Mouse (Mus musculus): Measurements from ENCODE around the gene Slc5a2. TPM values are rescaled to one million over a fixed set of nuclear protein-coding genes. Genes with fewer than 3 reads are reported as not detected.

The Slc5a2 gene
- total RNA-seq (2021), result not detected

DNA sequence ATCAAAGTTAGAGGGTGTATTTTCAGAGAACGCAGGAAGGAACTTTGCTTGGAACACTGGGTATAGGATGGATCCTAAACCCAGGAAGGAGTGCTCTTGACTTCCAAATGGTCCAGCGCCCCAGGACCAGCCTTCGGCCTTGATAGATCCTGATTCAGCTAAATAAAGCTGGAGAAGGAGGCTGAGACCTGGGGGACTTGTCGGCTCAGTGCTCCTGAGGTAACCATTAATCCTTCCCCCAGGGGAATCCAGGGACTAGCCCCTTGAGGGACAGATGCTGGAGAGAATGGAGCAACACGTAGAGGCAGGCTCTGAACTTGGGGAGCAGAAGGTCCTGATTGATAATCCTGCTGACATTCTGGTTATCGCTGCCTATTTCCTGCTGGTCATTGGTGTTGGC, at the start of gene Slc5a2:
TSS of gene Slc5a2 (plus strand) at position 247 of the 400 bp plus-strand sequence.
- intact Hi-C loops (cut with DNase I), result no loop called here
- no peak for DNase-seq

DNA sequence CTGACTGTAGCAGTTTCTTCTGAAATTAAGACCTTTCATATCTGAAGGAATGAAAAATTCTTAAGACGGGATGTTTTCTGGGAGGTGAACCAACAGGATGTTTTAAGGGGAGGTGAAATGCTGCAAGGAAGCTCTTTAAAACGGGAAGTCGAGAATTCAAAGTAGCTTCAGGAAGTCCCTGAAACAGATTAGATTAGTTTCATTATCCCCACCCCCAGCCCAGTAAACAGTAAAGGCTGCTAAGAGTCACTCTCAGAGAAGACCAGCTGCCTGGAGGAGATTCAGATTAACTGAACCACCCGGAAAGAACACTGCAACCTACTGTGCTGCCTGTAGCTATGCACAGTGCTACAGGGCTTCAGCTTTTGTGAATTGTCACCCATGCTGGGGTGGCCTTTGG, 45.5 kb upstream of the Slc5a2 start:
- DNase-seq, result no peak
- intact Hi-C loops (cut with DNase I), result no loop called here

DNA sequence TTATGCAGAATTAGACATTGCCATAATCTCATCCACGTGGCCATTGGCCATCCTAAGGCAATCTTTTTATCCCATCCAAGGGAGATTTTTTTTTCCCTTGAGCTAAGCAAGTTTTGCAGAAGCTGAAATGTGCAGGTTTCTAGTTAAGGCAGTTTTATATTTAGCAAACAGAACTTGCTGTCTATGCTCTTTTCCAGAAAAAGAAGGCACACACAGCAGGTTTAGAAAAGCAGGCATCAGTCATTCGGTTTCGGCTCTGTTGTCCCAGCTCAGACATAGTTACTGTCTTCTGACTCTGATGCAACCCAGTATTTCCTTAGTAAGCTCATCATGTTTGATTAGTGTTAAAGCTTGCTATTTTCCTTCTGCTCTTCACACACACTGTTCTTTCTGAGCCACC, 44.5 kb upstream of the Slc5a2 start:
- DNase-seq, result no peak
- intact Hi-C loops (cut with DNase I), result no loop called here

DNA sequence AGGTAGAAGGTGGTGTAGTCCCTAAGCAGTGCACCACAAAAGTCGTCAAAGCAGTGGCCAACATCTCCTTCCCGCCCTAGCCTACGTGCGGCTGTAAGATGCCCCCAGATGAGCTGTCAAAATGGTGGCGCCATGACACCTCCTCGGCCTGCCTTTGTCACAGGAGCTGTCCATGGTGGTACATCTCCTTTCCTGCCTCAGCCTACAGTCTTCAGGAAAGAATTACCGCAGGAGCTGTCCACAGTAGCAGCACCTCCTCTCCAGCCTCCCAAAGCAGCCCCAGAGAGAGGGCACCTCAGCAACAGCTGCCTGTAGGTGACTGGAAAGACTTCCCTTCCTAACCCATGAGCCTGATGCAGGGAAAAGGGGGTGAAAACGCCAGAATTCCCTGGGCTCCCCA, 33.7 kb upstream of the Slc5a2 start:
- intact Hi-C loops (cut with DNase I), result no loop called here
- no peak for DNase-seq

DNA sequence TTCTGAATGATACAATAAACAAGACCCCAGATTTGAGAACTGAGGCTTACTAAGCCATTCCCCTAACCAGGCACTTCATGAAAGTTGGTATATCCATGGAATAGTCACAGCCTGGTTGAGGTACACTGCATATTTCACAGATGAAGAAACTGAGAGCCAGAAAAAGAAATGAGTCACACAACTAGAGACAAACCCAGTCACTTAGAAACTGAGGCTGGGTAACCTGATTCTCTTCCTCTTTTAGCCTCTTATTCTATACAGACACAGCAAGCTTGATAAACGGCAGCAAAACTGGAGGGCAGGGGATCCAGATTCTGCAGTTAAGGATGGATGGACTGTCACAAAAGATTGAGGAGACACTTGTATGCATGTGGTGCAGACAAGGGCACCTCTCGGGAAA, 30.7 kb upstream of the Slc5a2 start:
- no peak for DNase-seq
- intact Hi-C loops (cut with DNase I), result no loop called here

DNA sequence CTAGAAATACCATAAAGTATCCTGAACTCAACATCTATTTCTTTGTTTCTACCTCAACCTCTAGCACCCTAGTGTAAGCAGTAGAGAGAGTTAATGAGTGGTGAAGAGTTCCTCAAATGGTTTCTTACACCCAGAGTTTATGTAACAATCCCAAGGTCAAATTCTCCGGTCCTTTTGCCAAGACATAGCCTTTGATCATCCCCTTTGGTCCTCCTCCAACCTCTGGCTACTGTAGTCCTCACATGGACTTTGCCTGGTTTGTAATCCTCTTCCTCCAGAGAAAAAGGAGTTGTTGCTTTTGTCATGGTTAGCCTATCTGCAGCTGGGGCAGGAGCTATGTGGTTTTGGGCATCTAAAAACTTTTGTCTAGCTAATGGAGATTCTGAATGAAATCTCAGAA, 30.0 kb upstream of the Slc5a2 start:
- DNase-seq, result no peak
- intact Hi-C loops (cut with DNase I), result no loop called here

DNA sequence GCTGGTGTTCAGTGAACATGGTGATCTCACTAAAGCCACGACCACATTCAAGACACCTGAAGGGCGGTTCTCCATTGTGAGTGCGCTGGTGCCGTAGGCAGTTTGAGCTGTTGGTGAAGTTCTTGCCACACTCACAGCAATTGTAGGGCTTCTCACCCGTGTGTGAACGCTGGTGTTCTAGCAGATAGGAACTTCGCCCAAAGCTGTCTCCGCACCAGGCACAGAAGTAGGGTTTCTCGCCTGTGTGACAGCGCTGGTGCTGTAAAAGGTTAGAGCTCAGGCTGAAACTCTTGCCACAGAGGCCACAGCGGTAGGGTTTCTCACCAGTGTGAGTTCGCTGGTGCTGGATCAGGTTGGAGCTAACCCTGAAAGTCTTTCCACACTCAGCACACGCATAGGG, 29.0 kb upstream of the Slc5a2 start:
- DNase-seq, result no peak
- intact Hi-C loops (cut with DNase I), result no loop called here

DNA sequence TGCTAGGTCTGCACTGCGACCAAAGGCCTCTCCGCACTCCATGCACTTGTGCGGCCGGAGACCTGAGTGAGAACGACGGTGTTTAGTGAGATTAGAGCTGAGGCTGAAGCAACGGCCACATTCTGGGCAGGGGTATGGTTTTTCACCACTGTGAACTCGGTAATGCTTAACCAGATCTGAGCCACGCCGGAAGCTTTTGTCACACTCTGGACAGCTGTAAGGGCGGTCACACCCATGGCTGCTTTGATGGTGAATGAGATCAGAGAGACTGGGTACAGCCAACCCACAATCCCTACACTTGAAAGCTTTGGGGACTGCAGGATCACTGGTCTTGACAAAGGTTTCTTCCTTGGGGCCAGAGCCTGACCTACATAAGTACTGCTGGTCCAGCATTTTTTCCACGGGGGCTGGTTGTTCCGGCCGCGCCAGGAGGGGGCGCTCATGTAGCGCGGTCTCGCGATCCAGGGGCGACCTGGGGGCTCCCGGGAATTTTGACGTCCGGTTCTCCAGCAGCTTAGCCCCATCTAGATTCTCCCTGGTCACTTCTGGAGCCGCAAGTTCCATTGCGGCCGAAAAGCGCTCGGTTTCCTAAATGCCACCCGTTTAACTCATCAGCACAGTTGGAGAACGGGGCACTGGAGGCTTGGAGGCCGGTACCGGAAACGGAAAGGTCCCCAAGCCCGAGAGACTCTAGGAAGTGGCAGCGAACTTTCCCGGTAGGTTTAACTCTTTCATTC, 28.4 kb upstream of the Slc5a2 start, which contains the start of gene Armc5:
TSS of gene Armc5 (plus strand) at position 487 of the 737 bp plus-strand sequence.
- peak; percentile 87 for DNase-seq
- intact Hi-C loops (cut with DNase I), result no loop called here

DNA sequence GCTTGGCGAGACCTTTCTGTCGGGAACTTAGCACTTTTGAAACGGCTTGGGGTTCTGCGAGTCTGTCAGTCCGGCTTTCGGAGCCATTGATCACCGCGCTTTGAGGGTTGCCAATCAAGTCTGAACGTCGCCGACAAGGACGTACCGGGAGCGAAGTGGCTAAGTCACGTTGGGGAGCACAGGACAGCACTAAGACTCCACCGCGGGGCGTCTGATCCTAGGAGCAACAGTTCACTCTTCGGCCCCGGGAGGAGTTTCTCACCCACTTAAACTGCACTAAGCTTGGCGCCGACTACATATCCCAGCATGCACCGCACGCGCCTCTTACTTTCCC, 27.9 kb upstream of the Slc5a2 start:
- intact Hi-C loops (cut with DNase I), result no loop called here
- no peak for DNase-seq

DNA sequence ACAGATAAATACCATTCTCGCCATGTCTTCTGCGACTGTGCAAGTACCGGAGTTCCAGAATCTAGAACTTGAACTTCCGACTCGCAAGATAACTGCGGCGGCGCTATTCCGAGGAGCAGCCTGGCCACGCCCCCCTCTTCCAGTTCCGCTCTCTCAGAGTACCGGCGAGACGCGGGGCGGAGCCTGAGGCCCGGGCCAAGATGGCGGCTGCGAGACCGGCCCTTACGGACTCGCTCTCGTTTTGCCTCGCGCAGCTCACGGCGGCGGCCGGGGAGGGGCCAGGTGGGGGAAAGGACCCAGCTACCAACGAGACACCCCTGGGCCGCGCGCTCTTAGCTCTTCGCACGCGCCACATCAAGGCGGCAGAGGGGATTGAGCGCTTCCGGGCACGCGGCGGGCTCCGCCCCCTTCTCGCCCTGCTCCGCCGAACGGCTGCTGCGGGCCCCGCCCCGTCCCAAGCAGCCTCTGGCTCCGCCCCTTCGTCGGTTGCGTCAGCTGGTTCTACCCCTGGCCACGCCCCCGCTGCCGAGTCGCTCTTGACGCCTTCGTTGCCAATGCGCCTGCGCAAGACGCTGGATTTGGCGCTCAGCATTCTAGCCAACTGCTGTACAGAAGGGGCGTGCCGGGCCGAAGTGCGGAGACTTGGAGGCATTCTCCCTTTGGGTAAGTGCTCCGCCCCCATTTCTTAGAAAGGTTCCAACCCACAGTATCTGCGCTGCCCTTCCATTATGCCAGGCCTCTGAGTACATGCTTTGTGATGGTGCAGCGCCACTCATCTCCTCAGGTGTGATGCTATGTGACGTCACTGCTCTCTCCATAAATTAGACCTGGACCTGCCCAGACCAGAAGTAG, 27.3 kb upstream of the Slc5a2 start, which contains the start of gene 9130023H24Rik:
TSS of gene 9130023H24Rik (minus strand) at position 105 of the 852 bp plus-strand sequence.
- peak; percentile 100 for DNase-seq
- intact Hi-C loops (cut with DNase I), result no loop called here

DNA sequence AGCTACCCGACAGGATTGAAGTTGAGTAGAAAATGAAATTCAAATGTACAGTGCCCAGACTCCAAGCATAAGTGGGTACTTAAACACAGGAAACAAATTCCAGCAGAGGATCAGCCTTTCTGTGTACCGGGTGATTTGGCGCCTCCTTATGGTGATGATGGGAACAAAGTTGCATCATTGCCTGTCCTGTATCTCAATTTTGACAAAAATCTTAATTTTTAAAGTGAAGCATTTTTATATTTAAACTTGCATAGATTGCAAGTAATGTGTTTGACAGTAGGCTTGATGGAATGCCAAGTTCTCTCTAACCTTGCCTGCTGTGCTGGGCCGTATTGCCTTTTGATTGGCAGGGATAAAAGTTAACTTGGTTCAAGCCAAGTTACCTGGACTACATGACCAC, 26.5 kb upstream of the Slc5a2 start:
- no peak for DNase-seq
- intact Hi-C loops (cut with DNase I), result no loop called here

DNA sequence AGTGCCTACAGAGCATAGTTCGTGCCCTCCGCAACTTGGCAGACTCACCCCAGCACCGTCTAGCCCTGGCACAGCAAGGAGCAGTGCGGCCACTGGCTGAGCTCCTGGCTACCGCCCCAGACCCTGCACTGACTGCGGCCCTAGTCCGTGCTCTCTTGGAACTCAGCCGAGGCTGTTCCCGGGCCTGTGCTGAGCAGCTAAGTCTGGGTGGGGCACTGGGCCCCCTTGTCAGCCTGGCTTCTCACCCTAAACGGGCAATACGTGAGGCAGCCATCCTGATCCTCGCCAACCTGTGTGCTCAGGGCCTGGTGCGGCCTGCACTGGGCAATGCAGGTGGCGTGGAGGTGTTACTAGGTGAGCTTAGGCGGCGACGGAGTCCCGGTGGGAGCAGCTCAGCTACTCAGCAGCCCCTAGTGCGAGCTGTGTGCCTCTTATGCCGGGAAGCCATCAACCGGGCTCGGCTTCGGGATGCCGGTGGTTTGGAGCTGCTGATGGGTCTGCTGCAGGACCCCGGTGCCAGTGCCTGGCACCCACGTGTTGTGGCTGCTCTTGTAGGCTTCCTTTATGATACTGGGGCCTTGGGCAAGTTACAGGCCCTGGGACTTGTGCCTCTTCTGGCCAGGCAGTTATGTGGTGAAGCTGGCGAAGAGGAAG, 25.2 kb upstream of the Slc5a2 start:
- peak; percentile 43 for DNase-seq
- intact Hi-C loops (cut with DNase I), result loop anchor here (10.0 kb wide), 1 partner anchor 175 kb away; the partner anchor contains the start of gene Rgs10

DNA sequence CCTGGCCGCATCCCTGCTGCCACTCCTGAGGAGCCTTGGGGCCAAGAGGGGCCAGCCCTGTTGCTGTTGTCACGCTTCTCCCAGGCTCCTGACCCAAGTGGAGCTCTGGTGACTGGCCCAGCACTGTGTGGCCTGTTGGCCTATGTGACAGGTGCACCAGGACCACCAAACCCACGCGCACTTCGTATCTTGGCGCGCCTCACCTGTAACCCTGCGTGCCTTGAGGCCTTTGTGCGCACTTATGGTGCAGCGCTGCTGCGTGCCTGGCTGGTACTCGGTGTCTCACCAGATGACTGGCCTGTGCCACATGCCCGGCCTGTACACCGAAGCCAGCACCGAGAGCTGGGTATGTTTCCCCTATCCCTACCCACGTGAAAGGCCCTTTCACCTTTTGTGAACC, 23.1 kb upstream of the Slc5a2 start:
- DNase-seq, result no peak
- intact Hi-C loops (cut with DNase I), result loop anchor here (10.0 kb wide), 1 partner anchor 172 kb away; the partner anchor contains the start of gene Rgs10

DNA sequence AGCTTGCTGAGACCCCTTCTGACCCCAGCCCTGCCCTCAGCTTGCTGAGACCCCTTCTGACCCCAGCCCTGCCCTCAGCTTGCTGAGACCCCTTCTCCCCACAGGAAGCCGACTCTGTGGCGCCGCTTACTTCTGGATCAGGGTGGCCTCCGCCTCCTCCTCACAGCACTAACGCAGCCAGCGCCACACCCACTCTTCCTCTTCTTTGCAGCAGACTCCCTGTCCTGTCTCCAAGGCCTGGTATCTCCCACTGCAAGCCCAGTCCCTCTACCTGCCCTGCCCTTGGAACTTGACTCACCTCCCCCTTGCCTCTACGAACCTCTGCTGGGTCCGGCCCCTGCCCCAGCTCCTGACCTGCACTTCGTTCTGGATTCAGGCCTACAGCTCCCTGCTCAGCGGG, 21.5 kb upstream of the Slc5a2 start:
- intact Hi-C loops (cut with DNase I), result loop anchor here (10.0 kb wide), 1 partner anchor 171 kb away; the partner anchor contains the start of gene Rgs10
- no peak for DNase-seq

DNA sequence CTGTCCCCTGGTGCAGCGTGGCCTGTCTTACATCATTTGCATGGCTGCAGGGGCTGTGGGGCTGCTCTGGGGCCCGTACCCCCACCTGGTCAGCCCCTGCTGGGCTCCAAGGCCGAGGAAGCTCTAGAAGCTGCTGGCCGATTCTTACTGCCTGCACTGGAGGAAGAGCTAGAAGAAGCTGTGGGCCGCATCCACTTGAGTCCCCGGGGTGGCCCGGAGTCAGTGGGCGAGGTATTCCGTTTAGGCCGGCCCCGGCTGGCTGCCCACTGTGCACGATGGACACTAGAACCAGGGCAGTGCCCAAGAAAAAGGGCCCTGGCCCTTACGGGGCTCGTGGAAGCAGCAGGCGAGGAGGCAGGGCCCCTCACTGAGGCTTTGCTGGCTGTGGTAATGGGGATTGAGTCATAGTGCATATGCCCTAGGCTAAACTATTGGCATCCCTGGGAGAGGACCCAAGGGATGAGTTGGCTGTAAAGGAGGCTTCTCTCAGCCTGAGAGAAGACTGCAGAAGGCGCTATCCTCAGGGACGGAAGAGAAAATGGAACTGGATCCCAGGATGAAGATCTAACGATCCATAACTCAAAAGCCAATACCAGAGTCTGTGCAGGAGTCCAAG, 20.9 kb upstream of the Slc5a2 start:
- intact Hi-C loops (cut with DNase I), result loop anchor here (5.0 to 10.0 kb wide), 3 partner anchors 103 to 448 kb away; partner anchors contain the start of gene Rgs10
- DNase-seq, result no peak

DNA sequence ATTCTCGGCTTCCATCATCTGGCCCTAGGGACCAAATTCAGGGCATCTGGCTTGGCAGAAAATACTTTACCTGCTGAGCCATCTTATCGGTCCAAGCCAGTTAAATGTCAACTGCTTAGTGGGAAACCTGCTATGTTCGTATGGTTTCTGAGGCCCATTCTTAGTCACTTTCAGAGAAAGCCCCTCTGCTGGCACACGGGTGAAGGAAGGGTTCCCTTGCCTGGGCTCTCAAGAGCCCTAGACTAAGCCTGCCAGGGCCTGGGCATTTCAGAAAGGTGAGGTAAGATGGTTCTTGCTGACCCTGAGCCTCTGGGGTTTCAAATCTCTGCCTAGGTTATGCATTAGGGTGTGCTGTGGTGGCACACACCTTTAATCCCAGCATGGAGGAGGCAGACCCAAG, 19.9 kb upstream of the Slc5a2 start:
- intact Hi-C loops (cut with DNase I), result loop anchor here (5.0 to 10.0 kb wide), 3 partner anchors 102 to 447 kb away; partner anchors contain the start of gene Rgs10
- no peak for DNase-seq

DNA sequence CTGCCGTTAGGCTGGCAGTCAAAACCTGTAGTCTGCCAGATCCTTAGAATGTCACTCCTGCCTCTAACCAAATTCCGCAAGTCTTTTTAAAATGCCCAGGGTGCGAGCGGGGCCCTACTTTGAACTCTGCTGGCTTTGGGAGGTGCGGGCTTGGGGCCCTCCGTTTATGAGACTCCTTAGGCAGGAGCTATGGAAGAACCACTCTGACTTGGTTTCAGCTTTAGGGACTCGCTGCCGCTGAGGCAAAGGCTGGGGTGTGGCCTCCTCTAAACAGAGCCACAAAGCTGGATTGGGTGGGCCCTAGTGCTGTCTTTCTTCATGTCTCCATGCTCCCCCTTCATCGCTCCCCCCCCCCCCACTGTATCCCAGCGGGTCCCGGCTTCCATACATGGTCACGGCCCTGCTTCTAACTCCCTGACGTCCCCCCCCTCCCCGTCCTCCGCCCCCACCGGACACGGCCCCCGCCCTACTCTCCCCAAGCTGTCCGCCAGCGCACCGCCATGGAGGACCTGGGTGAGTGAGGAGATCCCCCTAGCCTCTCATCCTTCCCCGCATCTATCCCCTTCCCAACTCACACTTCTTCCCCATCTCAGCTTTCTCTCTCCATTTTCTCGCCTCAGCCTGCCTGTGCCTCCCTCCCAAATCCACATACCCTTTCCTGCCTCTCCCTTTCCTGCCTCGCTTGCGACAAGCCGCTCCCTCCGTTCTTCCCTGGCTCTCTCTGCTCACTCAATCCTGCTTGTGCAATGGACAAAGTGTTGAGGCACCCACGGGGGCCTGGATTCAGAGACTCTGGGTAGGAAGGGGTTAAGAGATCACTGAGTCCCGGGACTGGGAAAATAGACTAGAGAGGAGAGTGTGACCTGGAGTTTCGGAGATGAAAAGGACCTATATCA, 18.7 kb upstream of the Slc5a2 start, which contains the start of gene Tgfb1i1:
TSS of gene Tgfb1i1 (plus strand) at position 317 of the 896 bp plus-strand sequence.
- peak; percentile 45 for DNase-seq
- intact Hi-C loops (cut with DNase I), result loop anchor here (5.0 to 10.0 kb wide), 3 partner anchors 101 to 446 kb away; partner anchors contain the start of gene Rgs10

DNA sequence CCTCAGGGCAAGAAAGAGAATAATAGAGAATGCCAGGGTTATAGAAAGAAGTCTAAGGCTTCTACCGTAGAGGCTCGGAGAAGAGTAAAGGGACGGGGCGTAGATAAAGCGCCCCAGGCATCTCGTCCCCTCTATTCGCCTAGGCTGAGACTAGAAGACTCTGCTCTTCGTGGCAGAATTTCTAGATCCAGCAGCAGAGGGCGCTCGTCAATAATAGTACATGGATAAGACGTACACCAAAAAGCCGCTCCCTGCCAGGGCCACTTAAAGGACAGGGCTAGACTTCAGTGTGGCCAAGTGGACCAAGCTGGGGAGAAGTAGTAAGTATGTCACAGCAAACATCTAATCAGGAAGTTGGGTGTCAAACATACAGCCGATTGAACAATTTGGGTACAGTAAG, 18.0 kb upstream of the Slc5a2 start:
- DNase-seq, result peak; percentile 89
- intact Hi-C loops (cut with DNase I), result loop anchor here (5.0 to 10.0 kb wide), 3 partner anchors 100 to 445 kb away; partner anchors contain the start of gene Rgs10

Data from left cerebral cortex, postnatal 4 days (tissue).